Mouse (Mus musculus) G1E (cell line): ENCODE measurements at regions not wholly inside any gene's neighbourhood (a gene's known extent, or its start where the extent isn't known, plus 50 kb on each side); places are given as distances from the start of the nearest gene placed in this dataset.

Source experiments
- ATAC-seq: 2 replicates; pipeline ENCODE4 v1.8.0; 2016; ENCODE audit warnings: mild to moderate bottlenecking; ENCODE audit not compliant: insufficient number of reproducible peaks, poor library complexity, low FRiP score, severe bottlenecking; ENCODE audit errors: extremely low read depth
- DNase-seq: peaks from one replicate; pipeline ENCODE4 v3.0.0; 2012; ENCODE audit warnings: low spot score
- H3K27me3 ChIP-seq: 2 replicates; pipeline ENCODE4 v1.6.1; 2012; ENCODE audit warnings: mild to moderate bottlenecking, low read length, inconsistent platforms; ENCODE audit not compliant: insufficient read depth
- H3K36me3 ChIP-seq: replicated peaks from 2 replicates; pipeline ENCODE3; 2012; ENCODE audit warnings: mild to moderate bottlenecking, inconsistent platforms
- H3K4me1 ChIP-seq: 2 replicates; pipeline ENCODE4 v1.6.1; 2012; ENCODE audit warnings: low read depth, low read length, inconsistent platforms, mixed read lengths; ENCODE audit not compliant: insufficient read depth
- H3K4me3 ChIP-seq: 2 replicates; pipeline ENCODE4 v1.5.1; 2012; ENCODE audit warnings: low read depth, mild to moderate bottlenecking, inconsistent platforms, low read length, moderate library complexity, mixed read lengths
- H3K9me3 ChIP-seq: replicated peaks from 2 replicates; pipeline ENCODE4 v1.6.1; 2012; ENCODE audit warnings: inconsistent platforms
- CTCF ChIP-seq: IDR thresholded peaks from 2 replicates; pipeline ENCODE4 v1.5.1; 2012; ENCODE audit warnings: low read depth, low read length, inconsistent platforms, mixed read lengths
- GATA1 ChIP-seq: IDR thresholded peaks from 2 replicates; pipeline ENCODE4 v1.6.1; 2012; ENCODE audit warnings: borderline replicate concordance, low read length, inconsistent platforms, mixed read lengths
- GATA2 ChIP-seq: IDR thresholded peaks from 2 replicates; pipeline ENCODE4 v1.6.1; 2012; ENCODE audit warnings: low read depth, low read length, inconsistent platforms, borderline replicate concordance
- POLR2AphosphoS5 ChIP-seq: IDR thresholded peaks from 2 replicates; pipeline ENCODE4 v1.6.1; 2012; ENCODE audit warnings: low read depth, low read length, inconsistent platforms; ENCODE audit not compliant: insufficient replicate concordance
- TAL1 ChIP-seq: conservative IDR thresholded peaks from 2 replicates; pipeline ENCODE4 v1.6.1; 2012; ENCODE audit warnings: low read depth, low read length, inconsistent platforms, mixed read lengths

GRCm38 (mm10) chr6:117584563-117584962, 256.4 kb upstream of the Zfp637 start:
- H3K9me3 ChIP-seq: peaks cover 31% of the 10 kb centered on the region
- no peaks in the 10 kb centered on the region for H3K27me3 ChIP-seq
- H3K4me3 ChIP-seq: no peak overlapping the region
- DNase-seq (no peak), ATAC-seq (no peak)
- TF ChIP-seq GATA2 (no peak), TAL1 (no peak), CTCF (no peak), GATA1 (no peak), POLR2AphosphoS5 (no peak)
- H3K36me3 ChIP-seq: no peaks in the 10 kb centered on the region
- no peaks in the 10 kb centered on the region for H3K4me1 ChIP-seq

GRCm38 (mm10) chr6:117596166-117596840, 244.7 kb upstream of the Zfp637 start:
- Histone ChIP-seq H3K9me3 (peaks cover 19% of the 10 kb centered on the region), H3K36me3 (no peaks in the 10 kb centered on the region), H3K27me3 (no peaks in the 10 kb centered on the region), H3K4me3 (no peak overlapping the region), H3K4me1 (no peaks in the 10 kb centered on the region)
- DNase-seq: no peak
- no peak for TF ChIP-seq GATA1
- TF ChIP-seq CTCF: no peak
- no peak for TF ChIP-seq TAL1
- no peak for TF ChIP-seq GATA2
- TF ChIP-seq POLR2AphosphoS5: no peak
- ATAC-seq: no peak

GRCm38 (mm10) chr6:117604834-117605233, 236.1 kb upstream of the Zfp637 start:
- no peak for DNase-seq
- H3K4me3 ChIP-seq: no peak overlapping the region
- no peaks in the 10 kb centered on the region for H3K4me1 ChIP-seq
- no peak for ATAC-seq
- TF ChIP-seq CTCF: no peak
- H3K36me3 ChIP-seq: no peaks in the 10 kb centered on the region
- no peaks in the 10 kb centered on the region for H3K27me3 ChIP-seq
- H3K9me3 ChIP-seq: peaks cover 48% of the 10 kb centered on the region

GRCm38 (mm10) chr6:117605685-117606084, 235.3 kb upstream of the Zfp637 start:
- Histone ChIP-seq H3K9me3 (peaks cover 52% of the 10 kb centered on the region), H3K4me1 (no peaks in the 10 kb centered on the region), H3K4me3 (no peak overlapping the region), H3K36me3 (no peaks in the 10 kb centered on the region), H3K27me3 (no peaks in the 10 kb centered on the region)
- DNase-seq: no peak
- ATAC-seq: no peak
- TF ChIP-seq GATA2 (no peak), GATA1 (no peak), POLR2AphosphoS5 (no peak), TAL1 (no peak), CTCF (no peak)

- no peak for ATAC-seq
- Histone ChIP-seq H3K9me3 (peaks cover 52% of the 10 kb centered on the region), H3K27me3 (no peaks in the 10 kb centered on the region), H3K4me3 (no peak overlapping the region), H3K4me1 (no peaks in the 10 kb centered on the region), H3K36me3 (no peaks in the 10 kb centered on the region)
- no peak for DNase-seq
- TF ChIP-seq GATA2 (no peak), CTCF (no peak), GATA1 (no peak), TAL1 (no peak), POLR2AphosphoS5 (no peak)
These were observed 234.8 kb upstream of the Zfp637 start for GRCm38 (mm10) chr6:117606211-117606610.

GRCm38 (mm10) chr6:117607023-117607422, 234.0 kb upstream of the Zfp637 start:
- DNase-seq: no peak
- Histone ChIP-seq H3K27me3 (no peaks in the 10 kb centered on the region), H3K4me3 (no peak overlapping the region)

More at GRCm38 (mm10) chr6:117607023-117607422, 234.0 kb upstream of the Zfp637 start:
- Histone ChIP-seq H3K9me3 (peaks cover 56% of the 10 kb centered on the region), H3K36me3 (no peaks in the 10 kb centered on the region), H3K4me1 (no peaks in the 10 kb centered on the region)
- TF ChIP-seq CTCF: no peak
- TF ChIP-seq GATA2: no peak
- ATAC-seq: no peak
